Mouse (Mus musculus): ENCODE measurements around the gene Zfp979.
"Not testable (repeated sequence)": the region's sequence is repeated elsewhere in the genome, so short reads cannot be mapped to it uniquely, and the experiment has no call there.

DNA sequence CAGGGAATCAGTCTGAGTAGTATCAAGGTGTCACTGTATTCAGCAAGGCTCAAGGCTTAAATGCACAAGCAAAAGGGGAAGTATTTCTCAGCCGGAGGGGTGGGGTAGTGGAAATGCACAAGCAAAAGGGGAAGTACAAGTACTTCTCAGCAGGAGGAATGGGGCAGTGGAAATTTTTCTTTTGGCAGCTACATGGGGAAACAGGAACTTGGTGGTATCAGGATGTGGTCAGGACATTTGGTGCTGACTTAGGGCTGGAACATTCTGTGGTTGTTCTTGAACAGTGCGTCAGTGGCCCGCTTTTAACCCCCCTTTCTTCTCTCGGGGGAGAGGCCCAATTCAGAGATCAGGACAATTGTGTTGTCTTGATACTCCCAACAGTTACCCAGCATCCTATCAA is 62.9 kb downstream of the Zfp979 start:
- not testable (repeated sequence) for TF ChIP-seq NANOG (IDR thresholded peaks at IDR 0.05; ENCODE audit: borderline replicate concordance, low read length); CTCF (conservative IDR thresholded peaks at IDR 0.05; ENCODE audit: low read length); POU5F1 (IDR thresholded peaks at IDR 0.05; ENCODE audit: borderline replicate concordance, low read length)

Data from E14TG2a.4 (cell line).